Mouse (Mus musculus): ENCODE results near the gene Ankrd26. TPM values are rescaled to one million over a fixed set of nuclear protein-coding genes. Genes with fewer than 3 reads are reported as not detected.
"Not testable (repeated sequence)": the region's sequence is repeated elsewhere in the genome, so short reads cannot be mapped to it uniquely, and the experiment has no call there.

Ankrd26 gene
- total and polyA plus RNA-seq, 2 experiments: 0.77 to 4.0 TPM

DNA sequence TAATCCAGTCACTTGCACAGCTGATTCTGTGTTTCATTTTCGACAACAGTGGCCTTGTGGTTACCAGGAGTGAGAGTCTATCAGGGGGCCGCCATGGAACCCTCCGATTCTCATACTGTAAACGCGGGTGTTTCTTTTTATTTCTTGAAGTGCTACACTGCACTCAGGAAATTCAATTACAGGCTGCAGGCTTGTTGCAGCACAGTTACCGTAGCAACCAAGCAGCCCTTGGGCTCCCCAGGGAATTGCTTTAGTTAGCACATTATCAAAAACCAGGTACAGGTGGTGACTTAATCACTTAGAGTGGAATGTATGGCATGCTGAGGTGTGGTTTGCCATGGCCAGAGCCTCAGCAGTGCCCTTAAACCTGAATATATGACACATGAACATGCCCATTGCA, 12.3 kb upstream of the Ankrd26 start:
- H3K27me3 ChIP-seq (ENCODE audit: control insufficient read depth, insufficient read depth, low read length): no peaks in the 10 kb centered on the region
- no peak overlapping the region for H3K4me3 ChIP-seq (ENCODE audit: insufficient read depth, low read depth, low read length)
- TF ChIP-seq CTCF (IDR thresholded peaks at IDR 0.05; ENCODE audit: low read depth, low read length) (no peak), POLR2A (IDR thresholded peaks at IDR 0.05; ENCODE audit: extremely low read depth, insufficient read depth, low read length) (no peak)
- H3K79me2 ChIP-seq (ENCODE audit: control insufficient read depth, insufficient read depth, low read length): no peaks in the 10 kb centered on the region
- no peak for DNase-seq (ENCODE audit: extremely low read depth, low read depth, low spot score)
- no peak overlapping the region for H3K27ac ChIP-seq (replicated peaks; ENCODE audit: insufficient read depth, low read depth, low read length)
- no peak overlapping the region for H3K9ac ChIP-seq (ENCODE audit: low read depth, low read length)
- no peaks in the 10 kb centered on the region for H3K36me3 ChIP-seq (ENCODE audit: control insufficient read depth, insufficient read depth, low read length)
- WGBS: 88% methylated on average over 6 of the region's 6 CpGs
- no peaks in the 10 kb centered on the region for H3K4me1 ChIP-seq (ENCODE audit: control insufficient read depth, insufficient read depth, low read length)

DNA sequence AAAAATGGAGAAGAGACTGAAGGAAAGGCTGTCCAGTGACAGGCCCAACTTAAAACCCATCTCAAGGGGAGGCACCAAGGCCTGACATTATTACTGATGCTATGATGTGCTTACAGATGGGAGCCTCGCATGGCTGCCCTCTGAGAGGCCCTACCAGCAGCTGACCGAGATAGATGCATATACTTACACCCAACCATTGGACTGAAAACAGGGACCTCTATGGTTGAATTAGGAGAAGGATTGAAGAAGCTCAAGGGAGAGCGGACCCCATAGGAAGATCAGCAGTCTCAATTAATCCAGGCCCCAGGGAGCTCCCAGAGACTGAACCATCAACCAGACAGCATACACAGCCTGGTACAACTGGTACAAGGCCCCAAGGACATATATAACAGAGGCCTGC, 5.8 kb upstream of the Ankrd26 start:
- TF ChIP-seq CTCF (IDR thresholded peaks at IDR 0.05; ENCODE audit: low read depth, low read length) (no peak), POLR2A (IDR thresholded peaks at IDR 0.05; ENCODE audit: extremely low read depth, insufficient read depth, low read length) (no peak)
- Histone ChIP-seq H3K27ac (replicated peaks; ENCODE audit: insufficient read depth, low read depth, low read length) (no peak overlapping the region), H3K79me2 (ENCODE audit: control insufficient read depth, insufficient read depth, low read length) (no peaks in the 10 kb centered on the region), H3K27me3 (ENCODE audit: control insufficient read depth, insufficient read depth, low read length) (no peaks in the 10 kb centered on the region), H3K4me3 (ENCODE audit: insufficient read depth, low read depth, low read length) (no peak overlapping the region), H3K4me1 (ENCODE audit: control insufficient read depth, insufficient read depth, low read length) (no peaks in the 10 kb centered on the region), H3K9ac (ENCODE audit: low read depth, low read length) (no peak overlapping the region), H3K36me3 (ENCODE audit: control insufficient read depth, insufficient read depth, low read length) (no peaks in the 10 kb centered on the region)
- 97% methylated on average over 3 of the region's 3 CpGs for WGBS
- no peak for DNase-seq (ENCODE audit: extremely low read depth, low read depth, low spot score)

DNA sequence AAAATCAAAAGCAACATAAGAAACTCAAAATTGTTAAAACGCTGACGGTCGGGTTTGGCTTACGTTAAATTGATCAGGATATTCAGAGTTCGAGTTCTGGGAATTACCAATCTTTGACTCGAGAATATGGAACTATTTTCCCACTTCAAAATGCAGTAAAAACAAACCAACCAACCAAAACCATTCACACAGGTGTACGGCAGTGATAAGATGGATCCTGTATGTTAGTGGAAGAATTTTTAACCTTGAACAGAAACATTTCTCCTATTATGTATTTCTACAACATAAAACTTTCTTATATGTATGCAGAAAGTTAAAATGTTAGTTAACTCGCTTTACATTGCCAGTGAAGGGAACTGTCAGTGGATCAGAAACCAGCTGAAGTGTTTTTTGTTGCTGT, 801 bp downstream of the Ankrd26 start:
- H3K4me3 ChIP-seq (ENCODE audit: insufficient read depth, low read depth, low read length): no peak overlapping the region
- H3K27me3 ChIP-seq (ENCODE audit: control insufficient read depth, insufficient read depth, low read length): no peaks in the 10 kb centered on the region
- WGBS: 84% methylated on average over 8 of the region's 8 CpGs
- TF ChIP-seq POLR2A (IDR thresholded peaks at IDR 0.05; ENCODE audit: extremely low read depth, insufficient read depth, low read length): no peak
- TF ChIP-seq CTCF (IDR thresholded peaks at IDR 0.05; ENCODE audit: low read depth, low read length): no peak
- no peak overlapping the region for H3K27ac ChIP-seq (replicated peaks; ENCODE audit: insufficient read depth, low read depth, low read length)
- H3K9ac ChIP-seq (ENCODE audit: low read depth, low read length): no peak overlapping the region
- H3K4me1 ChIP-seq (ENCODE audit: control insufficient read depth, insufficient read depth, low read length): no peaks in the 10 kb centered on the region
- DNase-seq (ENCODE audit: extremely low read depth, low read depth, low spot score): no peak
- H3K36me3 ChIP-seq (ENCODE audit: control insufficient read depth, insufficient read depth, low read length): peaks cover 14% of the 10 kb centered on the region; the same call in 1 of the 2 replicates
- H3K79me2 ChIP-seq (ENCODE audit: control insufficient read depth, insufficient read depth, low read length): no peaks in the 10 kb centered on the region

DNA sequence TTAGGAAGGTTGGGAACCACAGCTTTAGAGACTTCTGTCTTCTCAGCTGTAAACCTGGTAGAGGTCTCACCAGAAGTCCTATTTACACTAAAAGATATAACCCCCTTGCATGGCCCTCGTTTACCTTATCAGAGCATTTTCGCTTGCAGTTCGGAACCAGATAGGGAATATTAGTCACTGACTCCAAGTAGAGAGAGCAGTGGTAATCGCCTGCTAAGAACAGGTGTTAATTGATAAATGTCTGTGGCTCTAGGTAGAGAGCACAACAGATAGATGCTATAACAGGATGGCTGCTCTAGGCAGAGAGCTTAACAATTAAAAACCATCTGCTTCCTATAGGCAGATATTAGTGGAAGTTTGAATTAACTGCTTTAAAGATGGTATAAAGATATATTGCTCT, 23.4 kb downstream of the Ankrd26 start:
- H3K36me3 ChIP-seq (ENCODE audit: control insufficient read depth, insufficient read depth, low read length): peaks cover 29% of the 10 kb centered on the region
- H3K27me3 ChIP-seq (ENCODE audit: control insufficient read depth, insufficient read depth, low read length): no peaks in the 10 kb centered on the region
- H3K79me2 ChIP-seq (ENCODE audit: control insufficient read depth, insufficient read depth, low read length): no peaks in the 10 kb centered on the region
- no peak overlapping the region for H3K9ac ChIP-seq (ENCODE audit: low read depth, low read length)
- no peak for DNase-seq (ENCODE audit: extremely low read depth, low read depth, low spot score)
- 94% methylated on average over 4 of the region's 4 CpGs for WGBS
- H3K27ac ChIP-seq (replicated peaks; ENCODE audit: insufficient read depth, low read depth, low read length): no peak overlapping the region
- no peak for TF ChIP-seq POLR2A (IDR thresholded peaks at IDR 0.05; ENCODE audit: extremely low read depth, insufficient read depth, low read length)
- no peak for TF ChIP-seq CTCF (IDR thresholded peaks at IDR 0.05; ENCODE audit: low read depth, low read length)
- H3K4me1 ChIP-seq (ENCODE audit: control insufficient read depth, insufficient read depth, low read length): no peaks in the 10 kb centered on the region
- no peak overlapping the region for H3K4me3 ChIP-seq (ENCODE audit: insufficient read depth, low read depth, low read length)

DNA sequence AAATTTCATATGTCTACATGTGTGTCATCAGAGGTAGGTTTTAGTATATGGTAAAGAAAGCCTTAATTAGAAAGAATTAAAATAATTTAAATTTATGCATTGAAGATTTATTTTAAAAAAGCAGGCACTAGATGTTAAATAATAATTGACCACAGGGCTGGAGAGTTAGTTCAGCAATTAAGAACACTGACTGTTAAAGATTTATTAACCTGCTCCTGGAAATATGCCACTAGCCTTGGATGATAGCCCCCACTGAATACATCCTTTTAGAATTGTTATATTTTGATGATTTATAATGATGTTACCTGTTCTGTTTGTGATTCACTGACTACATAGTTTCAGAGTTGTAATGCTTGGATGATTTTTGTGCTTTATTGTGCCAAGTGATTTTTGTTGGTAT, 24.8 kb downstream of the Ankrd26 start:
- peaks cover 27% of the 10 kb centered on the region for H3K36me3 ChIP-seq (ENCODE audit: control insufficient read depth, insufficient read depth, low read length)

DNA sequence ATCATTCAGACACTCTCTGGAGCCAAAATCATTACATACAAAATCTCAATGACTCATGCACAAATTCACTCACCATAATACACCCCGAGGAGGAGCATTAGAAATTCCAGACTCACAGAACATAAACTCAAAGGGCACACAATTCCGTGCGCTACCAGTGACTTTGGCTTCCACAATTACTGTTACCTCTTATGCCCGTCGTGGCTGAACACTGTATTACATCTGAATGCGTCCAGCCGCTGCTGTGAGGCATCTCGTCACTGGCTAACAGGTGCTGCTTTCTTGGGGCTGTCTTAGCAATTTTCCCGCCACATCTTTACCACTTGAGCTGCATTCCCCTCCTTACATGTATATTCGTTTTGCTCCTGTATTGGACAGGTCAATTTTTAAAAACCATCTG, 26.7 kb downstream of the Ankrd26 start:
- Histone ChIP-seq H3K9ac (ENCODE audit: low read depth, low read length) (no peak overlapping the region), H3K27me3 (ENCODE audit: control insufficient read depth, insufficient read depth, low read length) (no peaks in the 10 kb centered on the region), H3K27ac (replicated peaks; ENCODE audit: insufficient read depth, low read depth, low read length) (no peak overlapping the region), H3K4me1 (ENCODE audit: control insufficient read depth, insufficient read depth, low read length) (no peaks in the 10 kb centered on the region), H3K36me3 (ENCODE audit: control insufficient read depth, insufficient read depth, low read length) (peaks cover 36% of the 10 kb centered on the region), H3K4me3 (ENCODE audit: insufficient read depth, low read depth, low read length) (no peak overlapping the region), H3K79me2 (ENCODE audit: control insufficient read depth, insufficient read depth, low read length) (no peaks in the 10 kb centered on the region)
- no peak for TF ChIP-seq POLR2A (IDR thresholded peaks at IDR 0.05; ENCODE audit: extremely low read depth, insufficient read depth, low read length)
- no peak for DNase-seq (ENCODE audit: extremely low read depth, low read depth, low spot score)
- 96% methylated on average over 10 of the region's 10 CpGs for WGBS

More for the DNA sequence above, 24.8 kb downstream of the Ankrd26 start:
- not testable (repeated sequence) for H3K27ac ChIP-seq (replicated peaks; ENCODE audit: insufficient read depth, low read depth, low read length); H3K9ac ChIP-seq (ENCODE audit: low read depth, low read length); H3K79me2 ChIP-seq (ENCODE audit: control insufficient read depth, insufficient read depth, low read length); DNase-seq (ENCODE audit: extremely low read depth, low read depth, low spot score); H3K27me3 ChIP-seq (ENCODE audit: control insufficient read depth, insufficient read depth, low read length); H3K4me1 ChIP-seq (ENCODE audit: control insufficient read depth, insufficient read depth, low read length); H3K4me3 ChIP-seq (ENCODE audit: insufficient read depth, low read depth, low read length)
